Mouse (Mus musculus) E14TG2a.4 (cell line): ENCODE results near the gene Stk32b.

Source experiments
- H3K27me3 ChIP-seq: 2 replicates; pipeline ENCODE4 v1.6.1; 2014; ENCODE audit warnings: low read length, control low read depth; ENCODE audit not compliant: insufficient read depth
- H3K36me3 ChIP-seq: 2 replicates; pipeline ENCODE4 v1.6.1; 2014; ENCODE audit warnings: low read length, control low read depth; ENCODE audit not compliant: insufficient read depth
- H3K4me1 ChIP-seq: replicated peaks from 2 replicates; pipeline ENCODE4 v1.6.1; 2014; ENCODE audit warnings: low read depth, low read length, control low read depth
- H3K4me3 ChIP-seq: replicated peaks from 2 replicates; pipeline ENCODE4 v1.5.1; 2014; ENCODE audit warnings: mild to moderate bottlenecking, low read length
- H3K9me3 ChIP-seq: 2 replicates; pipeline ENCODE4 v1.6.1; 2014; ENCODE audit warnings: low read length, control low read depth
- CTCF ChIP-seq: conservative IDR thresholded peaks from 2 replicates; pipeline ENCODE4 v1.5.1; 2014; ENCODE audit warnings: low read length
- NANOG ChIP-seq: IDR thresholded peaks from 2 replicates; pipeline ENCODE4 v1.6.1; 2014; ENCODE audit warnings: borderline replicate concordance, low read length, mixed read lengths
- POU5F1 ChIP-seq: IDR thresholded peaks from 2 replicates; pipeline ENCODE4 v1.6.1; 2014; ENCODE audit warnings: low read length, borderline replicate concordance

Stk32b gene

GRCm38 (mm10) chr5:37467646-37468045 lies 249.3 kb downstream of the Stk32b start:
- Histone ChIP-seq H3K4me3 (no peak overlapping the region), H3K27me3 (peaks cover 4% of the 10 kb centered on the region; the same call in 1 of the 2 replicates), H3K4me1 (no peaks in the 10 kb centered on the region), H3K36me3 (no peaks in the 10 kb centered on the region), H3K9me3 (no peaks in the 10 kb centered on the region)
- TF ChIP-seq CTCF (no peak), NANOG (no peak), POU5F1 (no peak)

GRCm38 (mm10) chr5:37465461-37465860 lies 251.5 kb downstream of the Stk32b start:
- TF ChIP-seq CTCF (no peak), POU5F1 (no peak), NANOG (no peak)
- no peak overlapping the region for H3K4me3 ChIP-seq
- H3K36me3 ChIP-seq: no peaks in the 10 kb centered on the region
- H3K4me1 ChIP-seq: no peaks in the 10 kb centered on the region
- H3K27me3 ChIP-seq: no peaks in the 10 kb centered on the region; the same call in 1 of the 2 replicates
- H3K9me3 ChIP-seq: no peaks in the 10 kb centered on the region

DNA sequence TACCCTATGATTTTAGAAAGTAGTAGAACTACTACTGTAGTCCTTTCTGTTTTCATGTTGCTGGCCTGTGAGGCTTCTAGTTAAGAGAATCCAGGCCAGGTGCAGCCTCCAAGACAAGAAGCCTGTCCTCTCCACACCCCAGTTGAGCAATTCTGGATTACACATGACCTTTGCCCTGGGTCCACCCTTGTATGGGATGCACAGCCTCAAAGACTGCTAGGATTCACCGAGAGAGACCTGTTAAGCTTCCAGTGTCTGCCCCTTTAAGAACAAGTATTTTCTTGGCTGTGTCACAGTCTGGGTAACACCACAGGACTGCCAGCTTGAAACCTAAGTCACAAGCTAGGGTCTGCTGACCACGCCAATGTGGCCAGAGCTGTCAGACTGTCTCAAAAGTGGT lies 258.7 kb downstream of the Stk32b start:
- TF ChIP-seq CTCF (no peak), NANOG (no peak), POU5F1 (no peak)
- Histone ChIP-seq H3K27me3 (no peaks in the 10 kb centered on the region), H3K4me3 (no peak overlapping the region), H3K9me3 (no peaks in the 10 kb centered on the region), H3K4me1 (no peaks in the 10 kb centered on the region), H3K36me3 (no peaks in the 10 kb centered on the region)

DNA sequence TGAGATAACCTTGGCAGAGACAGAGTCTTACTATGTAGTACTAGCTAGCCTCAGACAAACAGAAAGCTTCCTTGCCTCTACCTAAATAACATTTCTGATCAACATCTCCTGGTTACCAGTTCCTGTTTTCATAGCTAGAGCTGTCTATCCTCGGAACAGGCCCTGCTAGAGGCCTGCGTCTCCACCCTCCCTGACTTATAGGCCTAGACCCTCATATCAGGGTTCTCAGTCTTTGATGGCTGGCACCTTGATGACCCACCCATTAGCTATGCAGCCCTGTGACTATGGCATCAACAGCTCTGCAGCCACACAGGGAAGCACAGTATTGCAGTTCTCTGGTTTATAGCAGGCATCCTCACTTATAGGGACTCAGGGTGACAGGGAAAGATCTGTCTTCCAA lies 259.1 kb downstream of the Stk32b start:
- H3K36me3 ChIP-seq: no peaks in the 10 kb centered on the region
- no peaks in the 10 kb centered on the region for H3K27me3 ChIP-seq

DNA sequence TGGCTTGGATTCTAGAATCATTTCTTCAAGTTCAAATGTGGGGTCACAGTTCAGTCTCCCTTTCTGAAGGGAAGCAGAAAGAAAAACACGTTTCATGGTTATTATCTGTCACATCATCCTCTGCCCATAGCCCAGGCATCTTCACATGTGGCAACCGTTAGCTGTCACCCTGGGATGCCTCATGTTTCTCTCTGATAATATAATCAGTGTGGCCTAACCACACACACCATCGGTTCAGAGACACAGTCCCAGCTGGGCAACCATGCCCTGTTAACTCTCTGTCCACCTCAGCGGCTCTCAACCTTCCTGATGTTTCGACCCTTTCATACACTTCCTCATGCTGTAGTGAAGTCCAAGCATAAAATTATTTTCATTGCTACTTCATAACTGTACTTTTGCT lies 259.8 kb downstream of the Stk32b start:
- Histone ChIP-seq H3K4me3 (no peak overlapping the region), H3K27me3 (no peaks in the 10 kb centered on the region), H3K9me3 (no peaks in the 10 kb centered on the region), H3K36me3 (no peaks in the 10 kb centered on the region), H3K4me1 (no peaks in the 10 kb centered on the region)
- TF ChIP-seq NANOG (no peak), POU5F1 (no peak), CTCF (no peak)

More for the DNA sequence above, 259.1 kb downstream of the Stk32b start:
- Histone ChIP-seq H3K4me1 (no peaks in the 10 kb centered on the region), H3K9me3 (no peaks in the 10 kb centered on the region), H3K4me3 (no peak overlapping the region)
- TF ChIP-seq POU5F1 (no peak), CTCF (no peak), NANOG (no peak)

DNA sequence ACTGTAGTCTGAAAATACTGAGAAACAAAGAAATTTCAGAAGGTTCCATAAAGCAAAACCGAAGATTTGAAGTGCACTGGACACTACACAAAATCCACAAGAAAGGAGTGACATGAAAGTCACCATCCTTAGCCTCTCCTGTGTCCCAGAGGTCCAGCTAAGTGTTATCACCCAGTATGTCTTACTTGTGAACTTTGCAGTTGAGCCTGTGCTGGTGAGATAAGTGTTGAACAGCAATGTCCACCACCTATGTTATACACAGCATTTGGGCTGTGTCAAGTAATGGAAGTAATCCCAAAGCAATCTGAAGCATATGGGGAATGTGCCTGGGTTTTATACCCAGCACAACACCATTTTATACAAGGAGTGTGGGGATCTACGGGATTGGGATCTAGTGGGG lies 260.4 kb downstream of the Stk32b start:
- no peaks in the 10 kb centered on the region for H3K9me3 ChIP-seq
- H3K27me3 ChIP-seq: no peaks in the 10 kb centered on the region
- no peak overlapping the region for H3K4me3 ChIP-seq
- H3K36me3 ChIP-seq: no peaks in the 10 kb centered on the region
- no peaks in the 10 kb centered on the region for H3K4me1 ChIP-seq
- TF ChIP-seq CTCF (no peak), NANOG (no peak), POU5F1 (no peak)

DNA sequence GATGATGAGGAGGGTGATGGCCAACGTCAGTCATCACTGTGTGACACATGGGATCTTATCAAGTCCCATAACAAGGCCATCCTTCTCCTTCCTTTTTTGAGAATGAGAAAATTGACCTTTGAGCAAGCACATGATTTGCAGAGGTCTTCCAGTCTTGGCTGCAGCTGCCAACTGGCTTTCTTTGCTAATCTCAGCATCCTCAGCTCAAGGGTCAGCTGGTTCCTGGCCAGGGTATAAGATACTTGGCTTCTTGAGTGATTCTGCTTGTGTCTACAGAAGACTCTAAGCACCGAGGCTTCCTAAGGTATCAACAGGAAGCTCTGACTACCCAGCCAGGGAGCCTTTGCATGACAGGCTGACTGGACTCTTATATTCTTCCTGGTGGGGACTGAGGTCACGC lies 269.4 kb downstream of the Stk32b start:
- Histone ChIP-seq H3K36me3 (no peaks in the 10 kb centered on the region), H3K4me3 (no peak overlapping the region), H3K27me3 (no peaks in the 10 kb centered on the region), H3K9me3 (peaks cover 17% of the 10 kb centered on the region), H3K4me1 (no peaks in the 10 kb centered on the region)
- no peak for TF ChIP-seq POU5F1

- Histone ChIP-seq H3K36me3 (no peaks in the 10 kb centered on the region), H3K4me3 (no peak overlapping the region), H3K4me1 (no peaks in the 10 kb centered on the region), H3K27me3 (no peaks in the 10 kb centered on the region), H3K9me3 (peaks cover 17% of the 10 kb centered on the region)
- TF ChIP-seq CTCF: no peak
- TF ChIP-seq NANOG: no peak
- TF ChIP-seq POU5F1: no peak
Observed at GRCm38 (mm10) chr5:37442767-37443166, 274.2 kb downstream of the Stk32b start.

GRCm38 (mm10) chr5:37435417-37435816 lies 281.6 kb downstream of the Stk32b start:
- TF ChIP-seq CTCF (0 out of 2 replicates have a peak, but pooled peaks have one; percentile 5), NANOG (no peak)
- Histone ChIP-seq H3K4me1 (no peaks in the 10 kb centered on the region), H3K36me3 (no peaks in the 10 kb centered on the region), H3K9me3 (0 out of 2 replicates have a peak, but pooled peaks cover 7% of the 10 kb centered on the region), H3K4me3 (no peak overlapping the region), H3K27me3 (no peaks in the 10 kb centered on the region)
